Mouse (Mus musculus) ES-E14 (cell line): Measurements from ENCODE around the gene Sypl. TPM values are rescaled to one million over a fixed set of nuclear protein-coding genes. Genes with fewer than 3 reads are reported as not detected.

Experiments used
- DNase-seq: peaks from one replicate; pipeline ENCODE4 v3.0.0-alpha.2; 2013; ENCODE audit warnings: low read depth, low spot score
- H3K27ac ChIP-seq: 2 replicates; pipeline ENCODE4 v1.5.1; 2012; ENCODE audit warnings: low read depth, mild to moderate bottlenecking, low read length, moderate library complexity, mixed read lengths; ENCODE audit not compliant: poor library complexity, insufficient read depth, severe bottlenecking
- H3K36me3 ChIP-seq: 2 replicates; pipeline ENCODE4 v1.6.1; 2012; ENCODE audit warnings: mild to moderate bottlenecking, low read length, moderate library complexity, mixed read lengths; ENCODE audit not compliant: control insufficient read depth, poor library complexity, insufficient read depth, severe bottlenecking
- H3K4me1 ChIP-seq, 2 experiments: fragments of 150-350 bp in 1 of 2; sonication (generic) in 1 of 2; 2 replicates each; pipeline ENCODE4 v1.6.1; 2012; ENCODE audit warnings: low read length in 2 of 2, mild to moderate bottlenecking in 1 of 2, mixed read lengths in 1 of 2; ENCODE audit not compliant: control insufficient read depth in 2 of 2, insufficient read depth in 2 of 2, poor library complexity in 1 of 2
- H3K4me3 ChIP-seq, 2 experiments: fragments of 150-350 bp in 1 of 2; sonication (generic) in 1 of 2; 2 replicates each; pipeline ENCODE4 v1.5.1; 2012; ENCODE audit warnings: low read length in 2 of 2, low read depth in 1 of 2, mild to moderate bottlenecking in 1 of 2, mixed read lengths in 1 of 2; ENCODE audit not compliant: insufficient read depth in 1 of 2, poor library complexity in 1 of 2, severe bottlenecking in 1 of 2
- H3K9ac ChIP-seq: 2 replicates; pipeline ENCODE4 v1.6.1; 2012; ENCODE audit warnings: low read depth, mild to moderate bottlenecking, low read length, mixed read lengths; ENCODE audit not compliant: poor library complexity, insufficient read depth, severe bottlenecking
- H3K9me3 ChIP-seq: fragments of 150-350 bp; sonication (generic); 2 replicates; pipeline ENCODE4 v1.6.1; 2012; ENCODE audit warnings: low read depth, mild to moderate bottlenecking, low read length; ENCODE audit not compliant: control insufficient read depth, insufficient read depth
- CHD2 ChIP-seq: IDR thresholded peaks from 2 replicates; pipeline ENCODE4 v1.6.1; 2014; ENCODE audit warnings: mild to moderate bottlenecking, low read depth, low read length, inconsistent platforms
- HCFC1 ChIP-seq: IDR thresholded peaks from 2 replicates; pipeline ENCODE4 v1.6.1; 2012; ENCODE audit warnings: low read length, inconsistent platforms, borderline replicate concordance; ENCODE audit not compliant: insufficient read depth
- MAFK ChIP-seq: IDR thresholded peaks from 2 replicates; pipeline ENCODE4 v1.6.1; 2014; ENCODE audit warnings: mild to moderate bottlenecking, low read depth, low read length, inconsistent platforms; ENCODE audit not compliant: insufficient read depth
- ZC3H11A ChIP-seq: IDR thresholded peaks from 2 replicates; pipeline ENCODE4 v1.6.1; 2012; ENCODE audit warnings: low read depth, mild to moderate bottlenecking, inconsistent platforms, low read length, borderline replicate concordance
- ZNF384 ChIP-seq: IDR thresholded peaks from 2 replicates; pipeline ENCODE4 v1.6.1; 2012; ENCODE audit warnings: low read depth, low read length, inconsistent platforms
- in situ Hi-C, 2 experiments: fragments of 600-800 bp; cut with MboI; formaldehyde crosslinking; loops; one replicate each; pipeline ENCODE4 v1.15.1; 2025; ENCODE audit warnings: low sequenced_read_pairs in 2 of 2, inconsistent platforms in 1 of 2; ENCODE audit not compliant: unreplicated experiment in 2 of 2
- total RNA-seq: library from RNA; depleted of rRNA; stranded (reverse); fragments of 300-350 nt; gene quantifications from 2 replicates; pipeline ENCODE4 v1.2.3, GENCODE M21; 2012

Sypl gene
- total RNA-seq, 1 experiment, result 29.2 TPM

DNA sequence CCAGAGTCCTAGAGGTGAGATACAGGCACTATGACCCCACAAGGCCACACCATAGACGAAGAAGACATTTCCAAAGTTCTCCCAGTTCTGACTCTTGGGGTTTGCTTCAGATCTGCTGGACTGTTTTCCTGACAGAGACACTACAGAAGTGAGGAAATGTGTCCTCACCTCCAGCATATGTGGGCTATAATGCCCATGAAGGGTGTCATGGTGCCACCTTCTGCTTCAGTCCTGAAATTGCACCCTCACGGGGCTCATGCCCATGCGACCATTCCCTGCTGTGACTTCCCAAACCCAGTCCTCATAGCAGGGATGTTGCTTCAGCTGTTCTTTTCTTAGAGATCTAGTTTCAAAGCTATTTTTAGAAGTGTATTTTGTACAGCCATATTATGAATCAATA lies 56.3 kb downstream of the Sypl start:
- peaks cover 2 to 8% of the 10 kb centered on the region in 2 experiments; a peak in 2 of 4 replicates for H3K4me1 ChIP-seq
- no peak overlapping the region for H3K27ac ChIP-seq
- DNase-seq, result no peak
- H3K4me3 ChIP-seq, result no peak overlapping the region
- H3K9ac ChIP-seq, result no peak overlapping the region
- H3K9me3 ChIP-seq, result no peaks in the 10 kb centered on the region
- H3K36me3 ChIP-seq, result no peaks in the 10 kb centered on the region
- TF ChIP-seq HCFC1 (no peak), ZNF384 (no peak), ZC3H11A (peak; percentile 68; the same call in 1 of the 2 replicates), CHD2 (no peak), MAFK (no peak)
- in situ Hi-C loops, result loop anchor here (10.0 kb wide), 1 partner anchor 95 kb away; no protein-coding TSS in a partner anchor

DNA sequence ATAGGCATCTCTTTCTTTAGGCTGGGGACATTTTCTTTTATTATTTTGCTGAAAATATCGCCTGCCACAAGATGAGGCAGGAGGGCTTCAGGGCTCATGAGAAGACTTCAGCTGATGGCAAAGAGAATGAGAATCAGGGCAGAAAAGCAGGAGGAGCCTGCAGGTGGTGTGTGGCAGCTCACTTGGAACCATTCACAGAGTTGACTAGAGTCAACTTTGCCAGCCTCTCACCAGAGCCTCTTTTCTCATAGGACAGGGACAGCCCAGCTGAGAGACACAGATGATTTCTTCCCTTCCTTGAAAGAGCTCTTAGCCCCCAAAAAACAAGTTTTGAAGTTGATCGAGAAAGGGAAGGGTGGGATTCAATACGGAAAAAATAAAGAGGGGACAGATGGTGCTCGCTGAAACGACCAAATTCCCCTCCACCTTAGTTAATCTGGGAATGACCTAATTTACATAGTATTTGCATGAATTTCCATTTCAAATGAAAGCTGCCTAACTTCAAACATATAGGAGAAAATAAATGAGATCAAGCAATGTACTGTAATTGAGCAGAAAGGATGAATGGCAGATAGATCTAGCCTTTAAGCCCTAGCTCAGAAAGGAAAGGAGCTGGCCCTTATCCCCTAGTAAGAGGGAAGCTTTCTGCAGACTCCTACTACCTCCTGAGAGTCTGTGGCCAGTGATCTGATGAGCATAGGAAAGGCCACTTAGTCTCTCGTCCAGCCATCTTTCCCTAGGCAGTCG lies 60.5 kb downstream of the Sypl start:
- DNase-seq, result no peak
- peaks cover 0 to 3% of the 10 kb centered on the region in 2 experiments; a peak in 1 of 4 replicates for H3K4me1 ChIP-seq
- H3K9ac ChIP-seq, result no peak overlapping the region
- H3K9me3 ChIP-seq, result no peaks in the 10 kb centered on the region
- in situ Hi-C loops, result loop anchor here (10.0 kb wide), 1 partner anchor 99 kb away; no protein-coding TSS in a partner anchor
- no peak overlapping the region for H3K27ac ChIP-seq
- no peaks in the 10 kb centered on the region for H3K36me3 ChIP-seq
- TF ChIP-seq CHD2 (no peak), HCFC1 (no peak), MAFK (no peak), ZC3H11A (no peak), ZNF384 (no peak)
- no peak overlapping the region for H3K4me3 ChIP-seq

DNA sequence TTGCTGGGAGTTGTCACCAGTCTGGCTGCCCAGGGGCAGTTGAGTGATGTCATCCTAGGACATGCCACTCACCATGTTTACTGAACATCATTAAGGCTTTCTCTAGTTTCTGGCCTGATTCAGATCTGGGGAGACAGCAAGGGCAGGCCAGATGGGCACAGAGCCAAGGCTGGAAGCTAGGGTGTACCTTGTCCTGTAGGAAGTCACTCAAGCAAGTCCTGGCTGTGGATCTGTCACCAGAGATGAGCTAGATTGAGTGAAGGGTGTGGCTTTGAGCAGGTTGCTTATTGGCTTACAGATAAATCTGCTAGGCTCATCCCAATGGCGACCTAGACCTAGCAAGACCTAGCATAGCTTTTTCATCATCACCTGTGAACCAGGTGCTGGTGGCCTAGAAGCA lies 61.4 kb downstream of the Sypl start:
- Histone ChIP-seq H3K27ac (no peak overlapping the region), H3K36me3 (no peaks in the 10 kb centered on the region), H3K9me3 (no peaks in the 10 kb centered on the region), H3K4me3 (no peak overlapping the region), H3K4me1 (peaks cover 0 to 3% of the 10 kb centered on the region in 2 experiments; a peak in 1 of 4 replicates), H3K9ac (no peak overlapping the region)
- TF ChIP-seq HCFC1 (no peak), CHD2 (no peak), ZNF384 (no peak), MAFK (no peak), ZC3H11A (no peak)
- in situ Hi-C loops, result loop anchor here (10.0 kb wide), 1 partner anchor 100 kb away; no protein-coding TSS in a partner anchor
- no peak for DNase-seq

DNA sequence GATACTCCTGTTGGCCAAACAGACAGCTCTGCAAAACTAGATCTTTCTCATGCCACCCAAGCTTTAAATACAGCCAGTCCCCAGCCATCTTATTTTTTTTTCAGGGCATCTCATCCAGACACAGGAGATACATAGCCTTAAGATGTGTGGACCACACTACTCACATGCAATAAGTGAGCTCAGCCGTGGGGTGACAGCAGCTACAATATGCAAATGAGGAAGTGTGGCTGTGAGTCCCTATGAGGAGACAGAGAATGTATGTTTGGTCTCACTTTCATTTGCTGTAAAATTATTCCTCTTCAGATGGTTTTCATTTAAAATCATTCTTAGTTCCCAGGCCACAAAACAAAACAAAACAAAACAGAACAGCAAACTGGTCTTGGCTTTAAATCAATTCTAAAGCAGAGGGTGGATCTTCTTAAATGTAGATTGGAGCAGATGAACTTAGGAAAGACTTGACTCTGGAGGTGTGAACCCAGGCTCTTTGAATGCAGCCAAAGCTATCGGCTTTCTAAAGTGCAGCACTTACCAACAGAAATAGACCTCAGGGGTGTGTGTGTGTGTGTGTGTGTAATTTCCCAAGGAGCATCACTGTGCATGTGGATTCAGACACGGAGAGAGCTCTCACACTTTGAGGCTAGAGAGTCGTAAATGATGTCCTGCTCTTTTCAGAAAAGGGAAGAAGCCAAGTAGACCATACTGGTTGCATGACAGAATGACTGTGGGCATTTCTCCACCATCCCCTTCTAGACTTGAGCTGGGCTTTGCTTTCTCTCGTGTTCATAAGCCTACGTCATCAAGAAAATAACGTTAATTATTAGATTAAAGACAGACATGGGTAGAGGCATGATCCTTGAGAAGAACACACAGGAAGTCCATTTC lies 63.4 kb downstream of the Sypl start:
- Histone ChIP-seq H3K4me3 (no peak overlapping the region), H3K4me1 (peaks cover 0 to 3% of the 10 kb centered on the region in 2 experiments; a peak in 1 of 4 replicates), H3K36me3 (no peaks in the 10 kb centered on the region), H3K27ac (no peak overlapping the region), H3K9ac (no peak overlapping the region), H3K9me3 (no peaks in the 10 kb centered on the region)
- TF ChIP-seq ZNF384, result no peak
- TF ChIP-seq MAFK, result no peak
- TF ChIP-seq HCFC1, result no peak
- no peak for TF ChIP-seq CHD2
- no peak for TF ChIP-seq ZC3H11A
- DNase-seq, result no peak
- in situ Hi-C loops, result loop anchor here (10.0 kb wide), 1 partner anchor 102 kb away; no protein-coding TSS in a partner anchor
